Mouse (Mus musculus): Measurements from ENCODE around the gene Il5ra.

The Il5ra gene

GRCm38 (mm10) chr6:106748887-106749388 lies at the start of gene Il5ra:
Il5ra (minus strand) TSS chr6:106749037.
- no peak for DNase-seq (ENCODE audit: low spot score)

GRCm38 (mm10) chr6:106794094-106794814 lies 45.4 kb upstream of the Il5ra start:
- DNase-seq (ENCODE audit: low spot score), result no peak

- DNase-seq (ENCODE audit: low spot score), result no peak
These were observed 44.8 kb upstream of the Il5ra start for GRCm38 (mm10) chr6:106793621-106794020.

GRCm38 (mm10) chr6:106793088-106793487 lies 44.3 kb upstream of the Il5ra start:
- DNase-seq (ENCODE audit: low spot score), result no peak

- no peak for DNase-seq (ENCODE audit: low spot score)
These were observed 43.6 kb upstream of the Il5ra start for GRCm38 (mm10) chr6:106792486-106792885.

GRCm38 (mm10) chr6:106791429-106791828 lies 42.6 kb upstream of the Il5ra start:
- DNase-seq (ENCODE audit: low spot score), result no peak

- DNase-seq (ENCODE audit: low spot score), result no peak
These were observed 38.3 kb upstream of the Il5ra start for GRCm38 (mm10) chr6:106787138-106787537.

GRCm38 (mm10) chr6:106770046-106770445 lies 21.2 kb upstream of the Il5ra start:
- DNase-seq (ENCODE audit: low spot score), result no peak

- DNase-seq (ENCODE audit: low spot score), result no peak
These were observed 20.5 kb upstream of the Il5ra start for GRCm38 (mm10) chr6:106769290-106769866.

- DNase-seq (ENCODE audit: low spot score), result peak; percentile 98
These were observed 19.9 kb upstream of the Il5ra start, which contains the start of gene Trnt1 for GRCm38 (mm10) chr6:106768640-106769289. Trnt1 (plus strand) TSS chr6:106769120.

- no peak for DNase-seq (ENCODE audit: low spot score)
These were observed 17.9 kb upstream of the Il5ra start for GRCm38 (mm10) chr6:106766774-106767173.

GRCm38 (mm10) chr6:106765892-106766291 lies 17.1 kb upstream of the Il5ra start:
- DNase-seq (ENCODE audit: low spot score), result no peak

GRCm38 (mm10) chr6:106761486-106761885 lies 12.6 kb upstream of the Il5ra start:
- no peak for DNase-seq (ENCODE audit: low spot score)

- no peak for DNase-seq (ENCODE audit: low spot score)
These were observed 11.8 kb upstream of the Il5ra start for GRCm38 (mm10) chr6:106760473-106761218.

GRCm38 (mm10) chr6:106758299-106758698 lies 9.5 kb upstream of the Il5ra start:
- no peak for DNase-seq (ENCODE audit: low spot score)

- DNase-seq (ENCODE audit: low spot score), result no peak
These were observed 1.5 kb upstream of the Il5ra start for GRCm38 (mm10) chr6:106750291-106750690.

GRCm38 (mm10) chr6:106747804-106748203 lies 1.0 kb downstream of the Il5ra start:
- DNase-seq (ENCODE audit: low spot score), result no peak

GRCm38 (mm10) chr6:106747251-106747650 lies 1.6 kb downstream of the Il5ra start:
- DNase-seq (ENCODE audit: low spot score), result no peak

GRCm38 (mm10) chr6:106745673-106746394 lies 3.0 kb downstream of the Il5ra start:
- no peak for DNase-seq (ENCODE audit: low spot score)

GRCm38 (mm10) chr6:106743556-106744233 lies 5.1 kb downstream of the Il5ra start:
- no peak for DNase-seq (ENCODE audit: low spot score)

- no peak for DNase-seq (ENCODE audit: low spot score)
These were observed 8.5 kb downstream of the Il5ra start for GRCm38 (mm10) chr6:106740244-106740825.
